Mouse (Mus musculus) megakaryocyte-erythroid progenitor cell, adult 5-6 weeks (primary cell): Measurements from ENCODE around the gene Mdm4. TPM values are rescaled to one million over a fixed set of nuclear protein-coding genes. Genes with fewer than 3 reads are reported as not detected.
"Not testable (repeated sequence)": the region's sequence is repeated elsewhere in the genome, so short reads cannot be mapped to it uniquely, and the experiment has no call there.

Source experiments
- ATAC-seq: replicated peaks from 2 replicates; pipeline ENCODE4 v1.8.0; 2016; ENCODE audit warnings: mild to moderate bottlenecking, inconsistent platforms; ENCODE audit not compliant: severe bottlenecking, poor library complexity, low FRiP score, low TSS enrichment
- total RNA-seq, 2 experiments: library from RNA; stranded (forward) in 1 of 2; stranded (reverse) in 1 of 2; fragments of 200-1000, 215-1000 nt in 1 of 2; fragments of >200 nt in 1 of 2; fragmentation: Nextera tagmentation in 1 of 2; gene quantifications; 2 replicates each; pipeline ENCODE4 v1.2.3; 2014 to 2017

The Mdm4 gene
- total RNA-seq, 2 experiments from 2014 or later: 110 to 126 TPM

DNA sequence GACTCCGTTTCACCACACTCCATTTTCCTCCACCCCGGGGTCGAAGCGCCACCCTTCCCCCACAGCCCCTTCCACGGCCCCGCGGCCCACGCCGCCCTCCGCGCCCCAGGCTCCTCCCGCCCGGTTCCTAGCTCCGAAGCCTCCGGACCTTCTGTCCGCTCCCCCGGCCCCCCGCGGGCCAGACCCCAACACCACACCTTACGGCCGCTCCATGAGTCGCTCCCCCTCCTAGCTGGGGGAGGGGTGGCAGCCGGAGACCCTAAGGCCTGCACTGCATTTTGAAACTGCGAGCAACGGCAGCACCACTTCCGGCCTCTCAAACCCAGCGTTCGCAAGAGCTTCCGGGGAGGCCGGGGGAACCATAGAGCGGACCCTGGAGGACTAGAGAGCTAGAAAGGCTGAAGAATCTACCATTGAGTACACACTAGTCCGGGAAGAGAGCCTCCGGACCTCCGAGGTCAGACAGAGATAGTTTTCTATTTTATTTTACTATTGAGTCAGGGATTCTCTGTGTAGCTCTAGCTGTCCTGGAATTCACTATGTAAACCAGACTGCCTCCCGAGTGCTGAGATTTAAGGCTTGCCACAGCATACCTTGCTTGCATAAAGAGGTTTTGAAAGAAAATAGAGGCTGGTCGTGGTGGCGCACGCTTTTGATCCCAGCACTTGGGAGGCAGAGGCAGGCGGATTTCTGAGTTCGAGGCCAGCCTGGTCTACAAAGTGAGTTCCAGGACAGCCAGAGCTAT is 5.1 kb downstream of the Mdm4 start:
- peak; percentile 96 for ATAC-seq

DNA sequence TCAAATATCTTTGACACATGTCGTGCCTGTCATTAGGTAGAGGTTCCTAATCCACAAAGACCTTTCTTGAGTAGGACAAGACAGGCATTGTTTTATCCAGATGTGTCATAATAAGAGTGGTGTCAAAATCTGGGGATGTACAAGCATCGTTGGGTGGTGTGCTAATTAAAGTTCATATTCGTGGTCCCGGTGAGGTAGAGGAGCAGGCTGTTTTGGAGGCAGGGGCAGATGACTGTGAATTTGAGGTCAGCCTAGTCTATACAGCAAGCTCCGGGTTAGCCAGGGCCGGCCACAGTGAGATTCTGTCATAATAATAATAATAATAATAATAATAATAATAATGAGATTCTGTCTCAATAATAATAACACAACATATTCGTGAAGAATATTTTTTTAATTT is 5.9 kb downstream of the Mdm4 start:
- no peak for ATAC-seq

DNA sequence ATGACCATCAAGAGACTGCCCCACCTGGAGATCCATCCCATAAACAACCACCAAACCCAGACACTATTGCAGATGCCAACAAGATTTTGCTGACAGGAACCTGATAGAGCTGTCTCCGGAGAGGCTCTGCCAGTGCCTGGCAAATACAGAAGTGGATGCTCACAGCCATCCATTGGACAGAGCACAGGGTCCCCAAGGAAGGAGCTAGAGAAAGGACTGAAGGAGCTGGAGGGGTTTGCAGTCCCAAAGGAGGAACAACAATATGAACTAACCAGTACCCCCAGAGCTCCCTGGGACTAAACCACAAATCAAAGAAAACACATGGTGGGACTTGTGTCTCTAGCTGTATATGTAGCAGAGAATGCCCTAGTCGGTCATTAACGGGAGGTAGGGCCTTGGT is 6.6 kb downstream of the Mdm4 start:
- ATAC-seq: not testable (repeated sequence)

DNA sequence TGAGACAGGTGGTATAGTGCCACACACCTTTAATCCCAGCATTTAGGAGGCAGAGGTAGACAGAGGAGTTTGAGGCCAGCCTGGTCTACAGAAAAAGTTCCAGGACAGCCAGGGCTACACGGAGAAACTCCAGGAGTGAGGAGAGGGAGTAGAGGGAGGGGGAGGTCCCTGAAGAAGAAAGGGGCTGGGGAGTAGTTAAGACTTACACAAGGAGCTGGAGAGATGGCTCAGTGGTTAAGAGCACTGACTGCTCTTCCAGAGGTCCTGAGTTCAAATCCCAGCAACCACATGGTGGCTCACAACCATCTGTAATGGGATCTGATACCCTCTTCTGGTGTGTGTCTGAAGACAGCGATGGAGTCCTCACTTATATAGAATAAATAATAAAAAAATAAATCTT is 8.4 kb downstream of the Mdm4 start:
- ATAC-seq: not testable (repeated sequence)

DNA sequence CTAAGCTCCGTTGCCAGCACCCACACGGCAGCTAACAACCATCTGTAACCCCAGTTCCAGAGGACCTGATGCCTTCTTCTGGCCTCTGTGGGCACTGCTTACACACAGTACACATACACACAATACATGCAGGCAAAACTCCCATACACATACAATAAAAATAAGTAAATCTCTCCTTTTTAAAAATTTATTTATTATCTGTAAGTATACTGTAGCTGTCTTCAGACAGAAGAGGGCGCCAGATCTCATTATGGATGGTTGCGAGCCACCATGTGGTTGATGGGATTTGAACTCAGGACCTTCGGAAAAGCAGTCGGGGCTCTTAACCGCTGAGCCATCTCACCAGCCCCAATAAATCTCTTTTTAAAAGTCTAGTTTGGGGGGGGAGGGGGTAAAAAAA is 9.0 kb downstream of the Mdm4 start:
- ATAC-seq: no peak

DNA sequence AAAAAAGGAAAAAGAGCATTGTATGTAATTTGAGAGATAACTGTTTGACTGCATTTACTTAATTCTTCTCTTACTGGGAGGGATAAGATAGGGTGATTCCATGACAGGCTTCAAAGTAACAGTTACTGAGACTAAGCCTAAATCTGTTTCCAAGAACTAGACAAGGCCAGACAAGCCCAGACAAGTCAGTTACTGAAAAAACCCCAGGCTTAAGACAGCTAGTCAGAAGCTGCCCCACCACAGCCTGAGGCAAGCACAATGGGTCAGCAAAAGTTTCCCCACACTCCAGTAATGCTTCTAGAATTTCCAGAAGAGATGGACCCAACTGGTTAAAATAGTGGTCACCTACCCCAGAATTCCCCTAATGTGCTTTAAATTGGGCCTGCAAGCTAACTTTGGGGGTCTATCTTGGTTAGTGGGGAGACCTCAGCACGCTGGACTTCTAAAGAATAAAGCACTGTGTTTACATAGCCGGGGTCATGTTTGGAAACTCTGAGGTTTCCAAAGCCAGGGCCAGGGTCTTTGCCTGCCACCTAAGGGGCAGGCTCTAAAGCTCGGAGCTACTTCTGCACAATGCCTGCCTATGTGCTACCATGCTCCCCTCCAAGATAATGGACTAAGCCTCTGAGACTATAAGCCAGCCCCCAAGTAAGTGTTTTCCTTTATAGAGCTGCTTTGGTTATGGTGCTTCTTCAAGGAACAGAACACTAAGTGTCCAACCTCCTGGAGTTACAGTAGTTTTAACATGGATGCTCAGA is 10.0 kb downstream of the Mdm4 start:
- ATAC-seq: peak; percentile 59

DNA sequence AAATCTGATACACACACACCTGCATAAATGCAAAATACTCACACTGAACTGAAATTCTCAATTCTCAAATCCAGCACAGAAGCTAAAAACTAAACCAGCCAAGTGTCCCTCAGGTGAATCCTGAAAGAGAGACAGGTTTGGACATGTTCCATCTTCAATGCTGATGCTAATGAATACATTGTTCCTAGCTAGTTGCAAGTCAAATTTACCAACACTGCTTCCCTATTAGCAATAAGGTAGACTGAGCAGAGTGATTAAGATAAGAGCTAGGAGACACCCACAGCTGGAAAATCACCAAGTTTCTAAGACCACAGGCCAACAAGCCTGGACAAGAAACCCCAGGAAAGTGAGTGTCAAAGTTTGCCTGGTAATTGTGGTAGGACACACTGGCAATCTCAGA is 11.0 kb downstream of the Mdm4 start:
- ATAC-seq: peak; percentile 60

DNA sequence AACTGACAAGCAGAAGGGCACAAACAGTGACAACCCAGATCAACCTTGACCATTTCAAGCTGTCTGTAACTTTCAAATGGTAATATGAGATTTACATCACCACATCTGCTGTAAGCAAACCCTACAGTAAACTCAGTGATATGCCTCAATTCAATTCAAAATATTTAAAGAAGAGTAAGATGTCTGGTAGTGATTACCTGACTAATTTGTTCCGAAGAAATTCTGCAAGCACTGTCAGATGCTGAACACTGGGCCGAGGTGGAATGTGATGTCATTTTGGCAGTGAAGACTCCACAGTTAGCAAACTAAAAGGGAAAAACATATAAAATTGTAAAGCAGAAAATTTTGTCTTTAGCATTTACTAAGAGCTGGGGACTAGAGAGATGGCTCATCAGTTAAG is 11.8 kb downstream of the Mdm4 start:
- no peak for ATAC-seq

DNA sequence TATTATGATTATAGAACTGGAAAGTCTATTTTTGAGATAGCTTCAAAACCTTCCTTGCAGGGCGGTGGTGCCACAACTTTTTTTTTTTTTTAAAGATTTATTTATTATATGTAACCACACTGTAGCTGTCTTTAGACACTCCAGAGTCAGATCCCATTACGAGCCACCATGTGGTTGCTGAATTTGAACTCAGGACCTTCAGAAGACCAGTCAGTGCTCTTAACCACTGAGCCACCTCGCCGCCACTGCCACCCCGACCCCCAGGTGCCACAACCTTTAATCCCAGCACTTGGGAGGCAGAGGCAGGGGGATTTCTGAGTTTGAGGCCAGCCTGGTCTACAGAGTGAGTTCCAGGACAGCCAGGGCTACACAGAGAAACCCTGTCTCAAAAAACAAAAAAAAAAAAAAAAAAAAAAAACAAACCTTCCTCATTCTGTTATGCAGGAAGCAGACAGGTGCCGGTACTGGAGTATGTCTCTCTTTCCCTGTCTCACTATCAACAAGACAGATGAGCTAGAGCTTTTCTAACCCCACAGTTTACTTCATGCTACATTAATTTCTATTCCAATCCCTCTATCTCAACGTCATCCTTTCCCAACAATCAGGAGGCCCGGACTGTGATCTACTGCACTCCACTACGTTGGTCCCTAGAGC is 13.5 kb downstream of the Mdm4 start:
- no peak for ATAC-seq

DNA sequence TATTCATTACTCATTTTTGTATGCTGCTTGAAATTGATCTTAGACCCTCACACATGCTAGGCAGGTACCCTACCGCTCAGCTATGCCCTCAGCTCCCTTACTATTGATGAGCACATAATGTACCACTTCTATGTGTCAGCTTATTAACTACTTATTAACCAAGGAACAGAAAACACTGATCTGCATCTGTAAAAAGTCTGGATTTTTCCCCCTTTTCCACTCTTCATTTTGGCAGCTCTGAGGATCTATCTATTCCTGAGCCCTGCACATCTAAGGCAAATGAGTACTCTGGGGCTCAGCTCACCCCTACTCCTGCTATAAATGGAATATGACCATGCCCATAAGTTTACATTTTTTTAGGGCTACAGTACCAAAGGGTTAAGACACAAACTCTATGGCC is 16.2 kb downstream of the Mdm4 start:
- no peak for ATAC-seq

DNA sequence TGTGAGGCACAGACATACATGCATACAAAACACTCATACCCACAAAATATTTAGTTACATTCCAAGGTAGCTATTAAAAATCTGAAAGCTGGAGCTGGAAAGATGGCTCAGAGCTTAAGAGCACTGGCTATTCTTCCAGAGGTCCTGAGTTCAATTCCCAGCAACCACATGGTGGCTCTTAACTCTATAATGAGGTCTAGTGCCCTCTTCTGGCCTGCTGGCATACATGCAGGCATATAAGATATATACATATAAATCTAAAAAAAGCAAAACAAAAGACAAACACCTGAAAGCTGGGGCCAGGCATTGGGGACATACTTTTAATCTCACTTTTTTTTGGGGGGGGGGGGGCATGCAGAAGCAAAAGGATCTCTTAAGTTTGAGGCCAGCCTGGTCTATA is 17.0 kb downstream of the Mdm4 start:
- ATAC-seq: no peak

DNA sequence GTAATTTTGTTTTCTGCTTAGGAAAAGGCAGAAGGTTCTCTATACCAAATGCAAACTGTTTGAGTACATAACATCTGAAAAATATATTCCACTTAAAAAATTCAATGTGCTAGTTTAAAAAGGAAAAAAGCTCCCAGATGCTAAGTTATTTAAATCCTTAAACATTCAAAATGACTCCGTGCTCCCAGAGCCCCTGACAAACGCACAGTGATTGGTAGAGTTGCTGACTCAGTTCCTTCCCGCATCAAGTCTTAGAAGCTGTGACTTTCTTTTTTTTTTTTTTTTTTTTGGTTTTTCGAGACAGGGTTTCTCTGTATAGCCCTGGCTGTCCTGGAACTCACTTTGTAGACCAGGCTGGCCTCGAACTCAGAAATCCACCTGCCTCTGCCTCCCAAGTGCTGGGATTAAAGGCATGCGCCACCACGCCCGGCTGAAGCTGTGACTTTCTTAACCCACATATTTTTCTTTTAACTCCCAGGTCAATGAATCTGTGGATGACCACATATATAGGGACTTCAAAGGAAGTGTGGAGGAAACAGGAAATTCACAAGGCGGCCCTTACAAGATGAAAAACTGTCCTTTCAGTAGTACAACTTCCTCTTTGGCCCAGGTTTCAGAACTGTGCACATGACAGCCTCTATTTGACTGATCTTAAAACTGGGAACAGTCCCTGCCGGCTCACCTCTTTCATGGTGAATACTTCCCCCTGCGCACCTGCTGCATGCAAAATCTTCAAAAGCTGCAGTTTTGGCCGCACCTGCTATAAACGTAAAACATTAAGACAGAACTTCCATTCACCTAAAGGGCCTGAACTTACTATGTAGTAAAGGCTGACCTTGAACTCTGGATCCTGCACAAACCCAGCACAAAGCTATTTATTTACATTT is 18.2 kb downstream of the Mdm4 start:
- ATAC-seq: no peak

DNA sequence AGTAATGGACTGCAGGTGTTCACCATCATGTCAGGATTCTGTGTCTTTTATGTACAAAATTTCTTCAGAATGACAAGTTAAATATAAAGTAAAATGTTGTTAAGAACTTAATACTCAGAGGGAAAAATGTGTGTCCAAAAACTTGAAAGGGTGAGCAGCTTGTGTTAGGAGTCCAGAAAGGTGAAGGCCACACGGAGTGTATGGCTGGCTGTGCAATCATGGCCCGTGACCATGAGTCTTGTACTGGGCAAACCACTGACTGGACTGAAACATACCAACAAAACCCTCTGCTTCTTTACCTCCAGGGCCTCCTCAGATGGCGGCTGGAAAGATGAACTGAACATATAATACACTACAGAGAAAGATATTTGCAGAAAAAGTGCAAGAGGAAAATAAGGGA is 23.8 kb downstream of the Mdm4 start:
- no peak for ATAC-seq

DNA sequence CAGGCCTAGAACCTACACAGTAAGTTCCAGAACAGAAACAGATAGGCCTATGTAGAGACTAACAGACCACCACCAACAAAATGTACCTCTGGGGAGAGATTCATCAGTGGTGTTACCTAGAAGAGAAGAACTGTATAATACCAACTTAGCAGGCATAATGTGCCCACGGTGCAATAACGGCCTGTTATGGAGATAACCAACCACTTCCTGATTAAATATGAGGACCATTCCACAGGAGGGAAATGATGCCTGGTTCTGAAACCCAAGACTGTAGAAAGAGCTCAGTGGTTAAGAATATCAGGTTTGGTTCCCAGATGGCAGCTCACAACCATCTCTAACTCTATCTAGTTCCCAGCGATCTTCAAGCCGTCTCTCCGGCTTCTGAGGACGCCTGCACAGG is 30.0 kb downstream of the Mdm4 start:
- no peak for ATAC-seq

DNA sequence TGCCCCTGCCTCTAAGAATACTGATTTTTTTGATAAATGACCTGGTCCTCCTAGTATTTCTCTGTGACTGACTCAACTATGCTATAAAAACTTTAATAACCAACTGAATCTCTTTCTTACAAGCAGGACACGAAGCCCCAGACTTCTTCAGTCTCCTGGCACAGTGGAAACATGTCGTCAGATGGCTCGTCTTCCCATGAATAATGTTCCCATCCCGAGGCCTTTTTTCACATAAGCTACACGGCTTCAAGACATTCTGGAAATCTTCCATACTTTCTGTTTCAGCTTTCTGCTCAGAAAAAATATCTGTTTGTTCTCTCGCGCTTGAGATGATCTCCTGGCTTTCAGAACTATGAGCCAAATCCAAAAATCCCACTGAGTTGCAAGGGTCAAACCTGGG is 38.8 kb downstream of the Mdm4 start:
- no peak for ATAC-seq

DNA sequence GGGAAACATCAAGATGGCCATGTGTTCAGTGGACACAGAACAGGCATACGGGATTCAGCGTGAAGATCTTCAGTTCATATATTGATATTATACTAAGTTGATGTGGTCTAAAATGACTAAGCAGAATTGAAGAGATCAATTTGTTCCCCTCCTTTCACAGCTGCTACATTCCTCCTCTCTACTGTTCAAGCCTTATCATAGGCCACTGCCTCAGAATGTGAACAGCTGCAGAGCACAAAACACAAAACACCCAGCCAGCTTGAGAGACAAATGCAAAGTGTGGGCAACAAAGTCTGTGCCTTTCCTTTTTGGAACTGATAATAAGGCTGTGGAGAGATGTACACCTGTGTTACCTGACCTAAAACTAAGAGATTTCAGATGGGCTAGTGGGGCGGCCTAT is 39.6 kb downstream of the Mdm4 start:
- ATAC-seq: no peak

DNA sequence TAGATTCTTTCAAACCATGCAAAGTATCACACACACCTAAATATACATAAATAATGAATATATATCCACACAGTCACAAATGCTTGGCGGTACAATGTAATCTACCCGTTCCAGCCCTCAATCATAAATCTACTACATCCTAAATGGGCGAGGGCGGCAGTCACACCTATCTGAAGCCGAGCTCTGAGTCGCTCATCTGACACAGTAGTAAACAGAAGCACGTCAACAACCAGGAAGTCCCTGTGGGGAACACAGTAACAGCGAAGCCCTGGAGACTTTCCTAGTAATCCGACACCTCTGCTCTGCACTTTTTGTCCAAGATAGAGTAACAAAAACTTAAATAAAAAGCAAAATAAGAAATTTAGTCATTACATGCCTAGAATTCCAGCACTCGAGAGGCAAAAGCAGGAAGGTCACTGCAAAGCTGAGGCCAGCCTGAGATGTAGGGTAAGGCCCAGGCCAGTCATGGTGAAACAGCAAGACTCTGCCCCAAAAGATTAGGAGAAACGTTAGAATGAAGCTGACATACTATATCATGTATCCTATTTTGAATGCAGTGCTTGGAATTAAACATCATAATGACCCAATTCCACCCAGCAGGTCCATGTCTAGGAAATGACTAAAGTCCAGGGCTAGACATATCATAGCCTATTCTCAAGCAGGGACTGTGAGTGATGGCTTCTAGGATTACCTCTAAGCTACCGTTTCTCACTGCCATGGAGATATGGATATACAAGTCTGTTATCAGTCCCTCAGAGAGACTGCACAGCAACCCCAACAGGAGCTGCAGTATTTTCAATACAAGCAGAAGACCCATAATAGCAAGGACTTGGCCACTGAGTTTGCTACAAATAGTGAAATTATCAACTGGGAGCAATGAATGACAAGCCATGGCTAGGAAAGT is 41.6 kb downstream of the Mdm4 start:
- peak; percentile 55 for ATAC-seq

DNA sequence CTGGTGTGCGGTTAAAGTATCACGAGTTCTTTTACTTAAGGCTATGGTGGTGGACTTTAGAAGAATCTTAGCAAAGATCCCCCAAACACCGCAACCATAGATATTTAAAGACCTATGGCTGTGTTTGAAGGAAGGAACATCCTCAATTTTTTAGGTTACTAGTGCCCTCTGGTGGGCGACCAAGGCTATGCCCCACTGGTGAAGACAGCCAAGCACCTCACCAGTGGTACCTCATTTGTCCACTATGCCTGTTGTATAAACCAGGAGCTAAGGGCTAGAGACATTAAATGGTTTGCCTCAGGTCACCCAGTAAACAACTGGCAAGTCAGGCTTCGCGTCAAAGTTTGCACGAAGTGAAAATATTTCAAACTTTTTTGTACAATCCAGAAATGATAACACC is 47.6 kb downstream of the Mdm4 start:
- peak; percentile 72 for ATAC-seq

DNA sequence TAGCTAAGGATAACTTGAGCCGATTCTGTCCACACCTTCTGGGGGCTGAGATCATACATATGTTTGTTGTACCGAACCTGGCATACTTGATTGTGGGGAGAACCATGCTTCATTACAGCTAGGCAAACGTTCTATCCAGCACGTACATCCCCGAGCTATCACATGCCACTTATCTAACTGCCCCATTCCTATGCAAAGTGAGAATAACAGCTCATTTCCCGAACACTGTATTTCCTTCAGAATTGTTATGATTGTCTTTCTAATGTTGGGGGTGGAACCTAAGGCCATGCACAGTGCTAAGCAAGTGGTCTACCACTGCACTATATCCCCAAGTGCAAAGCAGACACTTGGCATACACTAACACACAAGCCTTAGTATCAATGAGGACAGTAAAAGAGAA is 49.1 kb downstream of the Mdm4 start:
- ATAC-seq: no peak
